Mouse (Mus musculus) cerebellum, adult 2 months (tissue): ENCODE measurements around the gene Rab1a.

Experiments used
- CTCF ChIP-seq: fragments of 200-500 bp; IDR thresholded peaks from 2 replicates; pipeline ENCODE4 v1.5.1; 2011; ENCODE audit warnings: low read depth, mild to moderate bottlenecking, control low read depth, low read length, moderate library complexity, borderline replicate concordance; ENCODE audit not compliant: insufficient read depth
- POLR2A ChIP-seq: fragments of 200-500 bp; IDR thresholded peaks from 2 replicates; pipeline ENCODE4 v1.6.1; 2011; ENCODE audit warnings: low read length, control low read depth, borderline replicate concordance; ENCODE audit not compliant: insufficient read depth

GRCm38 (mm10) chr11:20214779-20215178, 13.5 kb downstream of the Rab1a start:
- TF ChIP-seq POLR2A, result no peak
- peak; percentile 27; the same call in 1 of the 2 replicates for TF ChIP-seq CTCF
